In genomic region chr2:94035428-94036331, GRCm38 (mm10) we compare ENCODE assay signal across 9 mouse cellular contexts. TPM values are rescaled to one million over a fixed set of nuclear protein-coding genes. Genes with fewer than 3 reads are reported as not detected.
DNase-seq lines count a peak whose midpoint lies in the region; ATAC-seq and TF ChIP-seq lines count a peak whose summit lies in the region.
"Had no signal": no experiment of that assay in that cellular context is flagged by ENCODE, and none has a peak within 500 bp of the region (broad histone marks: within the 10 kb centered on the region; RNA-seq: fewer than 3 reads in every experiment).

No protein-coding gene starts in this region.

- no peaks in the 10 kb centered on the region for H3K9me3 ChIP-seq in kidney, postnatal 0 days (replicated peaks; ENCODE audit: low read length)
- H3K9me3 ChIP-seq in liver, embryonic 13.5 days (replicated peaks): no peaks in the 10 kb centered on the region
- H3K9me3 ChIP-seq in neural tube, embryonic 15.5 days (replicated peaks): no peaks in the 10 kb centered on the region

- peak; percentile 76 to 83 for DNase-seq in cerebellum, postnatal 4 days (ENCODE audit: low spot score in 2 of 2)
- peak; percentile 68 for DNase-seq in gastrocnemius, adult 2 months
- peak; percentile 73 for DNase-seq in kidney, postnatal 0 days (ENCODE audit: low spot score)
- DNase-seq in liver, embryonic 13.5 days: peak; percentile 9
- DNase-seq in thymus, postnatal 10 days (ENCODE audit: low spot score in 2 of 2): peak; percentile 20 to 51

- 75% methylated on average over 9 of the region's 9 CpGs for WGBS in kidney, postnatal 0 days
- 61% methylated on average over 9 of the region's 9 CpGs for WGBS in liver, embryonic 13.5 days (ENCODE audit: insufficient replicate concordance)
- WGBS in neural tube, embryonic 15.5 days: 70% methylated on average over 9 of the region's 9 CpGs

- H3K79me2 ChIP-seq in C2C12 (ENCODE audit: control insufficient read depth, insufficient read depth): no peaks in the 10 kb centered on the region

- H3K4me3 ChIP-seq in C2C12 (ENCODE audit: insufficient read depth, poor library complexity, severe bottlenecking): no peak overlapping the region
- no peak overlapping the region for H3K4me3 ChIP-seq in gastrocnemius, adult 2 months
- H3K4me3 ChIP-seq in kidney, postnatal 0 days (replicated peaks; ENCODE audit: low read depth, low read length): no peak overlapping the region
- no peak overlapping the region for H3K4me3 ChIP-seq in liver, embryonic 13.5 days (replicated peaks)
- H3K4me3 ChIP-seq in neural tube, embryonic 15.5 days (replicated peaks): no peak overlapping the region

- no peak overlapping the region for H3ac ChIP-seq in C2C12 (ENCODE audit: control insufficient read depth, insufficient read length, low read depth)

- H3K4me1 ChIP-seq in kidney, postnatal 0 days (replicated peaks; ENCODE audit: insufficient read depth, low read length): no peaks in the 10 kb centered on the region
- H3K4me1 ChIP-seq in liver, embryonic 13.5 days (replicated peaks): no peaks in the 10 kb centered on the region
- no peaks in the 10 kb centered on the region for H3K4me1 ChIP-seq in neural tube, embryonic 15.5 days

- no peaks in the 10 kb centered on the region for H3K27me3 ChIP-seq in C2C12 (ENCODE audit: control insufficient read depth, insufficient read depth, insufficient read length)
- H3K27me3 ChIP-seq in kidney, postnatal 0 days (ENCODE audit: insufficient read depth, low read length): no peaks in the 10 kb centered on the region
- no peaks in the 10 kb centered on the region for H3K27me3 ChIP-seq in liver, embryonic 13.5 days
- H3K27me3 ChIP-seq in neural tube, embryonic 15.5 days (replicated peaks): no peaks in the 10 kb centered on the region

- peak; percentile 66 for ATAC-seq in activated CD4-positive, CD25-positive, alpha-beta regulatory T cell, adult 4 months
- ATAC-seq in kidney, postnatal 0 days (replicated peaks; ENCODE audit: low FRiP score, low read depth): no peak
- no peak for ATAC-seq in liver, embryonic 13.5 days (ENCODE audit: low read depth)
- ATAC-seq in neural tube, embryonic 15.5 days (ENCODE audit: low FRiP score): peak; percentile 91

- TF ChIP-seq CTCF in C2C12 (IDR thresholded peaks at IDR 0.05; ENCODE audit: control insufficient read depth, insufficient read depth, insufficient read length): peak; percentile 75
- peak; percentile 94 for TF ChIP-seq CTCF in gastrocnemius, adult 2 months (IDR thresholded peaks at IDR 0.05)
- TF ChIP-seq CTCF in kidney, postnatal 0 days (IDR thresholded peaks at IDR 0.05; ENCODE audit: low read depth): peak; percentile 87

- H3K4me2 ChIP-seq in kidney, postnatal 0 days (ENCODE audit: low read length): no peak overlapping the region
- no peak overlapping the region for H3K4me2 ChIP-seq in liver, embryonic 13.5 days
- H3K4me2 ChIP-seq in neural tube, embryonic 15.5 days: no peak overlapping the region

- H3K9ac ChIP-seq in kidney, postnatal 0 days (ENCODE audit: low read depth, low read length): no peak overlapping the region
- H3K9ac ChIP-seq in liver, embryonic 13.5 days: no peak overlapping the region
- no peak overlapping the region for H3K9ac ChIP-seq in neural tube, embryonic 15.5 days (replicated peaks)

- no peaks in the 10 kb centered on the region for H3K79me3 ChIP-seq in C2C12 (ENCODE audit: low read depth)

- peaks cover 60% of the 10 kb centered on the region for H3K36me3 ChIP-seq in C2C12 (ENCODE audit: control insufficient read depth, insufficient read depth)
- peaks cover 5% of the 10 kb centered on the region for H3K36me3 ChIP-seq in kidney, postnatal 0 days (ENCODE audit: insufficient read depth, low read length)
- peaks cover 26% of the 10 kb centered on the region for H3K36me3 ChIP-seq in liver, embryonic 13.5 days
- H3K36me3 ChIP-seq in neural tube, embryonic 15.5 days: peaks cover 5% of the 10 kb centered on the region; the same call in 1 of the 2 replicates

- intact Hi-C loops in gastrocnemius, adult 2 months (cut with DNase I): loop anchor here (2.0 kb wide), 2 partner anchors 209 to 255 kb away; no protein-coding TSS in a partner anchor

- no peak overlapping the region for H3K27ac ChIP-seq in gastrocnemius, adult 2 months
- no peak overlapping the region for H3K27ac ChIP-seq in kidney, postnatal 0 days
- no peak overlapping the region for H3K27ac ChIP-seq in liver, embryonic 13.5 days
- no peak overlapping the region for H3K27ac ChIP-seq in neural tube, embryonic 15.5 days (replicated peaks)

TF ChIP-seq in C2C12, 6 proteins besides CTCF, POLR2A, EP300 and RAD21:
- TF ChIP-seq MYOG (IDR thresholded peaks at IDR 0.05; ENCODE audit: control insufficient read depth, extremely low read depth, insufficient read length): no peak
- TF ChIP-seq MAX (IDR thresholded peaks at IDR 0.05): no peak
- TF ChIP-seq CEBPB (IDR thresholded peaks at IDR 0.05; ENCODE audit: low read depth): no peak
- TF ChIP-seq USF1 (IDR thresholded peaks at IDR 0.05; ENCODE audit: low read depth): no peak
- no peak for TF ChIP-seq FOSL1 (IDR thresholded peaks at IDR 0.05; ENCODE audit: insufficient read depth, low read length, poor library complexity, severe bottlenecking)
- no peak for TF ChIP-seq MYOD1 (IDR thresholded peaks at IDR 0.05; ENCODE audit: control insufficient read depth, insufficient read length, low read depth)

RNA-seq across cellular contexts. Expression of gene Alkbh3, which starts 25.1 kb away (rescaled TPM):
- polyA plus RNA-seq in C2C12 (2012; fragmentation: generic; extraction: Trizol): 57.2 TPM
- polyA plus RNA-seq in activated CD4-positive, CD25-positive, alpha-beta regulatory T cell, adult 4 months (2017; shearing (Covaris generic)): 10 to 100 TPM; 44.5 to 56.2 TPM
- total RNA-seq in gastrocnemius, adult 2 months (2021): 10 to 100 TPM; 54.8 to 55.7 TPM
- 74.9 and 75.0 TPM in 2 replicates for polyA plus RNA-seq in kidney, postnatal 0 days (2015; fragmentation: Nextera tagmentation; extraction: Ambion mirVana)
- 34.6 and 37.2 TPM in 2 replicates for polyA plus RNA-seq in liver, embryonic 13.5 days (2015; fragmentation: Nextera tagmentation; extraction: Ambion mirVana)
- polyA plus RNA-seq in neural tube, embryonic 15.5 days (2015; fragmentation: Nextera tagmentation; extraction: Ambion mirVana): 44.4 and 47.2 TPM in 2 replicates

RNA-seq across cellular contexts. Expression of gene Gm27027, which starts 39.5 kb away (rescaled TPM):
- not detected for polyA plus RNA-seq in C2C12 (2012; fragmentation: generic; extraction: Trizol)
- not detected for polyA plus RNA-seq in activated CD4-positive, CD25-positive, alpha-beta regulatory T cell, adult 4 months (2017; shearing (Covaris generic))
- total RNA-seq in gastrocnemius, adult 2 months (2021): not detected
- not detected in 2 replicates for polyA plus RNA-seq in kidney, postnatal 0 days (2015; fragmentation: Nextera tagmentation; extraction: Ambion mirVana)
- not detected in 2 replicates for polyA plus RNA-seq in liver, embryonic 13.5 days (2015; fragmentation: Nextera tagmentation; extraction: Ambion mirVana)
- not detected in 2 replicates for polyA plus RNA-seq in neural tube, embryonic 15.5 days (2015; fragmentation: Nextera tagmentation; extraction: Ambion mirVana)
- polyA plus RNA-seq: heart, embryonic 14.5 days had no signal

Comparison
In these comparisons a context has a peak if more than half of its experiments do, and no peak if none do; other contexts are left out.
1. ATAC-seq: peak in activated CD4-positive, CD25-positive, alpha-beta regulatory T cell, adult 4 months (single experiment) and neural tube, embryonic 15.5 days (single experiment); none in kidney, postnatal 0 days (single experiment) and liver, embryonic 13.5 days (single experiment).
2. DNase-seq: peak in every context shown above with its lines; median percentile 80 in cerebellum, postnatal 4 days; 73 in kidney, postnatal 0 days; 68 in gastrocnemius, adult 2 months; 36 in thymus, postnatal 10 days; 9 in liver, embryonic 13.5 days.
3. Peak in every context shown above with its lines, with median percentiles within 50 percentile points of each other: CTCF ChIP-seq.